Mouse (Mus musculus): ENCODE data around the gene Olfml2b.

The Olfml2b gene

DNA sequence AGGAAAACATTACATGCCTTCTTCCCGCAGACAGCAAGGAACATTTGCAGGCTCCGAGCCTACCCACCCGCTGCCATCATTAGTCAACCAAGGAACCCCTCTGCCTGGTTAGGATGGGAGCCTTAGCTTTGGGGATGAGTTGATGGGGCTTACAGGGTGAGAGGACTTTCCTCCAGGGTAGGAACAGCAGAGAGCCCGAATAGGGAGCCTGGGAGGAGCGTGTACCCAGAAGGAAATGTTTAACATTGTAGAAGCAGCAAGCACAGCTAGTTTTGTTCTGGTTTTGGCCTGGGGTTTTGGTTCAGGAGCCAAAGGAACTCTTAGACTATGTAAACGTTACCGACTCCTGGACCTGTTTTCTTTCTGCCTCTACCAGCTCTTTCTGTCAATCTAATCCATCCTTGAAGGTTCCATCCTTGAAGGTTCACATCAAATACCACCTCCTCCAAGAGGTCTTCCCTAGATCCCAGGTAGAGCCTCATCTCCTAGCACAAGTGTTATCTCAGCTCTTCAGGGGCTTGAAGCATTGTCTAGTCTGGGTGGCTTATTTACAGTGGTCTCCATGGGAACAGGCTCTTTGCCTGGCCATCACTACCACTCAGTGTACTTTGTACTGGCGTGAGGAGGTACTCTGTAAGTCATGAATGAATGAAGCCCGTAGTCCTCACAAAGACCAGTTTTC, 2.4 kb downstream of the Olfml2b start:
- DNase-seq (ENCODE audit: low spot score) = no peak

DNA sequence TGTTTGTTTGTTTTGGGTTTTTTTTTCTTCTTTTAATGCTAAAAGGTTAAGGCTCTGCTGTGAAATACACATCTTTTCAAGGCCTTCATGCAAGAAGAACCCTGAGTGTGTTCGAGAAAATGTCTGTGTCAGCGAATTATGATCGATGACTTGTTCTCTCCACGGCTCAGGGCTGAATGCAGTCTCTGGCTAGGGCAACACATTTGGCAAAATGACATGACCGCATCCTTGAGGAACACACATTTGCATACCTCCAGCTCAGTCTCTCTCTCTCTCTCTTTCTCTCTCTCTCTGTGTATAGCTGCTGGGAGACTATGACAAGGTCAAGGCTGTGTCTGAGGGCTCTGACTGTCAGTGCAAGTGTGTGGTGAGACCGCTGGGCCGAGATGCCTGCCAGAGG, 3.0 kb downstream of the Olfml2b start:
- no peak for DNase-seq (ENCODE audit: low spot score)

GRCm38 (mm10) chr1:170647971-170648514, 3.7 kb downstream of the Olfml2b start:
- no peak for DNase-seq (ENCODE audit: low spot score)

DNA sequence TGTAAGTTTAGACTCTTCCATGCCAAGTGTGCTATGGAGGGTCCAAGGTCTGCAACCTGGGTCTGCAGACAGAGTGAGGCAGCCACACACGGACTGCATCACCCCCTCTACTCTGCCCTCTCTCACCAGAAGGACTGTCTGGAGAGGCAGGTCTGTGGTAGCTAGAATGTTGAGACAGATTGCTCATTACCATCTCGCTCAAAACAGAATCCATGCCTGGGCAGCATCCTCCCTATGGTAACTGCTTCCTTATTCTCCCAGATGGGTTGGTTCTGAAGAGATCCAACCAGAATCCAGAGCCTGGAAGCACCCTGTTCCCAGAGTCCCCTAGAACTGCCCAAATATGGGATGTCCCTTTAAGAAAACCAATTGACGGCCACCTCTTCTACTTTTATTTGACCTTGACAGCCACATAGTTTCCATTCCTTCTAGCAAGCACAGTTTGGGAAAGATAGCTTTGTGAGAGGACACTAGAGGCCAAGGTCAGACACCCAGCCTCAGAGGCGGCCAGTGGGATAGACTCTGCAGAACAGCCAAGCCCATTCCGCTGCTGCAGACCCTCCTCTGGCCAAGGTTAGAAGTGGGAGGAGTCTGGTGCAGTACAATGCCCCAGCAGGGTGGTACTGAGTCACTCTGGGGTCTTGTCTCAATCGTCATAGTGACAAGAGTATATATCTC, 6.9 kb downstream of the Olfml2b start:
- DNase-seq (ENCODE audit: low spot score) = peak; percentile 42

DNA sequence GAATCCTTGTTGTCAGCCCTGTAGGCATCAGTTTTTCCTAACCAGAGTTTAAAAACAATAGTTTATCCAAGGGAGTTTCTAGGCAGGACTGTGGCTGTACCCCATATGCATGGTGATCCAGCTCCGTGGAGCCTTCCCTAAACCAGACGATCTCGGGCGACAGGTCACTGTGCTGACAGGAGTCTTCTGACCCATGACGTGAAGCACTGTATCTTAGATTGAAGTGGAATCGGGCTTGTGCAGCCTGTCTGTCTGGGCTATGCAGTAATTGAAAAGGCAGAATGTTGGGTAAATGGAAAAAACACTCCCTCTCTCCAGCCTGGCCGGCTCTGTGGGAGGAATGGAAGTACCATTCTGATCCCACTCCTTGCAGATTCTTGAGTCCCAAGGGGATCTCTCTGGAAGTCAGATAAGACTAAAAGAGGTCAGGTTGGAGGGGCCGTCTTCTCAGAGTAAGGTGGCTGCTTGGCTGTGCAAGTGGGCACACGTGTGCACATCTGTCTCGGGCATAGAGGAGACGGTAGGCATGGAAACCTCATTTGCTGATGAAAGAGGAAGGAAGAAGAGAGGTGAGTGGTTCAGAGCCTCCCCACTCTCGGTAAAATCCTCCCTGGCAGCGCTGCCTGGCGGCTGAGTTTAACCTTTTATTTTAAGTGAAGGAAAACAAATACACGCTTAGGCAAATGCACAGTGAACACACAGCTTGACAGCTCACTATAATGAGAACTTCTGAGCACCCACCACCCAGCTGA, 7.8 kb downstream of the Olfml2b start:
- DNase-seq (ENCODE audit: low spot score) = no peak

DNA sequence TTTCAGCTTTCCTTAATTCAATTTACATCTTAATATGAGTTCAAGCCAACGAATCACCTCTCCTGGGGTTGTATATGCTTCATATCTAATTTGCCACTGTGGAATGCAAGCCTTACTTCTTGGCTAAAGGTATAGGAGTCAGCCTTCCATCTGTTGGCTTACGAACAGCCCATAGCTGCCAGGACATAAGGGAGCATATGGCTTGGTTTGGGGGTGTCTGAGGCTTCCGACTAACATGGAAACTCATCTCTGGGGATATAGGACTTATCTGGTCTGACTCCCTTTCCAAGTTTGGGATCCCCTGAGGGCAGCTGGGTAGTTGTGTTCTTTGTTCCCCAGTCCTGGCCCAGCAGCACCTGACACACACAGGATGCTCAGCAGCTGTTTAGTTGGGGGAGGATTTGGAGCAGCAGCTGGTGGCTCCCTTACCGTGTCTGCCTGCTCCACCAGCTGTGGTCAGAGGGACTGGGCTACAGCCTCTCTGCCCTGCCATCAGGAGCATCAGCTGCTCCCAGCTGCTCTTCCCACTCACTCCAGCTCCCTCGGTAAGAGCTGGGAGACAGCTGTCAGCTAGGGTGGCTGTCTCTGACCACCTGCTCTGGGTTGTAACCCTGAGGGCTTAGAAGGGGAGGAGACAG, 11.1 kb downstream of the Olfml2b start:
- DNase-seq (ENCODE audit: low spot score) = no peak

GRCm38 (mm10) chr1:170656518-170657227, 12.3 kb downstream of the Olfml2b start:
- no peak for DNase-seq (ENCODE audit: low spot score)

DNA sequence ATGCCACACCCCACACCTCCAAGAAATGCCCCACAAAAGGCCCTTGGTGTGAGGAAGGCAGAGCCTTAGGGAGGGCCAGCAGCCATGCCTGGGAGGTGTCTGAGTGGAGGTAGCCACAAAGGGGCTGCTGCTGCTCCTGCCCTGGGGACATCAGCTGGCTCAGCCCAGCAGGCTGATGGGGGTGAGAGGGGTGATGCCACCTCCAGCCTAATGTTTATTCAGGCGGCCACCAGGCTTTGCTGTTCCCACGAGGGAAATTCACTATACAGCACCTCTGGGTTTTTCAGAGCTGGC, 12.8 kb downstream of the Olfml2b start:
- no peak for DNase-seq (ENCODE audit: low spot score)

GRCm38 (mm10) chr1:170657643-170658314, 13.4 kb downstream of the Olfml2b start:
- DNase-seq (ENCODE audit: low spot score) = no peak

DNA sequence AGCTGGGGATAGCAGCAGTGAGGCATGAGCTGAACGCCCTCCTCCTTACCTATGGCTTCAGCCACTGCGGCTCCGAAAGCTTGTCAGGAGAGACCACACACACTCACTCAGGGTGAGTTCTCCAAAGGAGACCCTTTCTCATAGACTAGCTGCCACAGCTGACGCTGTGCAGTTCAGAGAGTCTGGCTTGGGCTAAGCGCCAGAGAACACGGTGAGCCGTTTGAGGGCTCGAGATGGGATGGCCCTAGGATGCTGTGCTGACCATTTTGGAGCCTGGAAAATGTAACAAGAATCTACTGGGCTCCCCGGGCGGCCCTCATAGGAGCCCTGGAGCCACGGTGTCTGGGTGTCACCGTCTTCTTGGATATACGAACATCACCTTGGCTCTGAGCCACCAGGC, 14.9 kb downstream of the Olfml2b start:
- DNase-seq (ENCODE audit: low spot score) = no peak

DNA sequence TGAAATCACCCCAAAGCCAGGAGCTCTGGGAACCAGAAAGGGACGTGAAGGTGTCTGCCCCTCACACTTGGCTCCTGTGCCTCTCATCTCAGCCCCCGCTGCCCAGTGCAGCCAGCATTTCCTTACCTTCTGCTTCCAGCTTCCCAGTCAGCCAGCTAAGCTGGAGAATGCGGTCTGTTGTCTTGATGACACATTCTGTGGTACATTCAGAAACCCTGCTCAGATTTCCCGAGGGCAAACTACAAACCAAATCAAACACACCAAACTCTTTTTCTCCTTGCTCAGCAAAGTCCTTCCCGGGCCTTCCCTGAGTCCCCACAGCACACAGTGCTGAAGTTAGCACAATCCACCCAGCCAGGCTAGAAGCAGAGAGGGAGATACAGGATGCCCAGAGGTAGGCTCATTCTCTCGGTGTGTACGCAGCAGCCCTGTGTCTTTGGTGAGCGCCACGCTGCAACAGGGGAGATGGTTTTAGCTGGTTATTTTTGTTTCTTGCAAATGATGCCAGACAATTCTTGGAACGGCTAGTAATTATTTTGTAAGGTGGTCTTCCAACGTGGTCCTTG, 20.4 kb downstream of the Olfml2b start:
- no peak for DNase-seq (ENCODE audit: low spot score)

DNA sequence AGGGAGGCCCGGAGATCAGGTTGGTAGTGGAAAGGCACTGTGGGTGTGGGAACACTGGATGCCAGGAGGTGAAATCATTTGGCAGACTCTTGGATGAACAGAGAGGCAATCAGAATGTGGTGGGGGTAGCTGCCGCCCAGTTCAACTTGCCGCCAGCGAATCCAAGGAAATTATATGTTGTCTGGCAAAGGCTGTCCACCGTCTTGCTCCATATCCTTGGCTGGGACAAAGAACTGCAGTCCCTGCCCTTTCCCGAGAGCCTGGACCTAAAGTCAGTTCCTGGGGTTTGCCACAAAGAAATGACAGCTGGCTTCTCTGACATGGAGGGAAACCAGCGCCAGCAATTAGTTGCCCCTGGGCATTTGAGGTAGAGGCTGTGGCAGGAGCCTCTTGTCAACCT, 20.9 kb downstream of the Olfml2b start:
- DNase-seq (ENCODE audit: low spot score) = no peak

DNA sequence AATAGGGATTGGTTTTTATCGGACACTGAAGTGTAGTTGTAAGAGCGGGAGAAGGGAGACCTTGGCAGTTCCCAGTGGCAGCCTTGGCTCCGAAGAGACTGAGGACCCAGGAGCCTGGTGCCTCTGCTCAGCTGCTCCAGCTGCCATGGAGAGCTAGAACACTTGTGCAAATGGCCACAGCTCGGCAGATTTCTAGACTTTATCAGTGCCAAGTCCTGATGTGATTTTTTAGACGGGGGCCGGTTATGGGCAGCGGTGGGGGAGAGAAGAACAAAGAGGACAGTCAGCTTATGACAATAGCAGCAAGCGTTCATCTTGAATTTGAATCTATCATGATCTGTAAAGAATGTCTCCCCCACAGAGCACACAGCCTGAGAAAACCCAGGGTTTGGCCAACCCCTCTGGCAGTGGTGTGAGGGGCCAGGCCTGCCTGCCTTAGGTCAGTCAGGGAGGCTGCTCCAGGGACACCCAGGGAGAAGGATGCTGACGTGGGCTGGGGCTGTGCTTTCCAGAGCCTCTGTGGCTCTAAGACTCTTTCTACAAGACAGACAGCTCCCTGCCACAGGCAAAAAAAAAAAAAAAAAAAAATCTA, 29.9 kb downstream of the Olfml2b start:
- DNase-seq (ENCODE audit: low spot score) = no peak

DNA sequence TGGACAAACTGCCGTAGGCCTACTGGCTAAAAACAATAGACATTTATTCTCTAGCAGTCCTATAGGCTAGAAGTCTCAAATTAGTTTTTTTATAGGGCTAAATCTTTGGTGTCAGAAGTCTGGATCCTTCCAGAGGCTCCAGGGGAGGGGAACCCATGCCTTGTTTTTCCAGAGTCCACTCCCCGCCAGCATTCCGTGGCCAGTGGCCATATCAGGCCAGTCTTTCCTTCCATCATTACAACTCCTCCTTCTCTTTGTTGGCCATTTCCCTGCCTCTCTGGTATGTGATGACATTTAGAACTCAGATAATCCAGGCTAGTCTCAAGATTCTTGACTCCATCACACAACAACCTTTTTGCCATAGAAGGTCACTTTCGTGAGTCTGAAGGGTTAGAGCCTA, 33.3 kb downstream of the Olfml2b start:
- no peak for DNase-seq (ENCODE audit: low spot score)

DNA sequence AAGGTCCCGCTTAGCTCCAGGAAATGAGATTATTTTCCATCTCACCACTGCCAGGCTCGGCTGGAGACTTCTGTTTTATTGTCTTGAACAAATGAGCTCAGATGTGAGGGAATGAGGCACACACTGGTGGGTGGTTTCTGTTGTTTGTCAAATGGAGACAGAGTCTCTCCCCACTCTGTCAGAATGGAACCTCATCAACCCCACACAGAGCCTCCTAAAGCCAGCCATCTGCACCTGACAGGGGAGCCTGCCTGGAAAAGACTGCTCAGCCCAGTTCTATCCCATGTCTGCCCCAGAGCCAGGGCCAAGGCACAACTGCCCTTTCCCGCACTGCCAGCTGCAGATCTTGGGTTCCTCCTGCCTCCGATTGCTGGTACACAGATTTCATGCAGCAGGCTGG, 34.5 kb downstream of the Olfml2b start:
- DNase-seq (ENCODE audit: low spot score) = no peak

GRCm38 (mm10) chr1:170679624-170680023, 35.3 kb downstream of the Olfml2b start:
- no peak for DNase-seq (ENCODE audit: low spot score)

- no peak for DNase-seq (ENCODE audit: low spot score)
Observed at GRCm38 (mm10) chr1:170683863-170684262, 39.5 kb downstream of the Olfml2b start.

DNA sequence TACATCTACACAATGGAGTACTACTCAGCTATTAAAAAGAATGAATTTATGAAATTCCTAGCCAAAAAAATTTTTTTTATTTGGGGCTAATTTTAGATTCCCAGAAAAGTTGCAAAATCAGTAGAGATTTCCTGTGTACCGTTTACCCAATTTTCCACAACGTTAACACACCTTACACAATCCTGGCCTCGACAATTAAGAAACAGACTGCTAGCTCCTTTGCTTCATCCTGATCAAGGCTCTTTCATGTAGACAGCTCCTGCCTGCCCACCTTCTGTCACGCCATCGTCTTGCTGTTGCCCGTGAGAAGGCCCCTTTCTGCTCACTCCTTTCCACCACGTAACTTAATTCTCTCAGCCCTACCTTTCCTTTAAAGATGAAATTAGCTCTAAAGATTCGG, 45.4 kb downstream of the Olfml2b start:
- no peak for DNase-seq (ENCODE audit: low spot score)

GRCm38 (mm10) chr1:170691301-170691700, 47.0 kb downstream of the Olfml2b start:
- no peak for DNase-seq (ENCODE audit: low spot score)

DNA sequence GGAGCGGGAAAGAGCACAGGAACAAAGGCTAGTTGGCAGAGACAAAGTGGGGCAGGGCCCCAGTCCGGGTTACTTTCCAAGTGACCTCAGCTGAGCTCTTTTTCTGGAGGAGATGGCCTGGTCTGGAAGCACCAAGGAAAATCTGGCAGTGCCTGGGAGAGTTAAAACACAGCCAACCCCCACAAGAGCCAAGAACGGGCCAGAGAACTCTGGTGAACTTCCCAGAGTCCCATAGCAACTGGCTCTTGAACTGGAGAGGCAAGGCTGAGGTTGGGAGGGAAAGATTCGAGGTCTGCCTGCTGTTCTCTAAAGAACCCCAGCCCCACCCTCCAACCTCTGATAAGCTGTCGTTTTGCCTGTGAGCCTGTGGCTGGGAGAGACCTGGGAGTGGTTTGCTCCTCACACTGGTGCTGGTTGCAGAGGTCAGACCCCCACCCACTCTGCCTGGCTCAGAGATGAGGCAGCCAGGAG, 50.5 kb downstream of the Olfml2b start:
- DNase-seq (ENCODE audit: low spot score) = peak; percentile 26

GRCm38 (mm10) chr1:170695326-170695725, 51.0 kb downstream of the Olfml2b start:
- no peak for DNase-seq (ENCODE audit: low spot score)

All from ovary, postnatal 36 days (tissue).